Mouse (Mus musculus) hindbrain, postnatal 0 days (tissue): Measurements from ENCODE around the gene H2-Q7. TPM values are rescaled to one million over a fixed set of nuclear protein-coding genes. Genes with fewer than 3 reads are reported as not detected.
"Not testable (repeated sequence)": the region's sequence is repeated elsewhere in the genome, so short reads cannot be mapped to it uniquely, and the experiment has no call there.

Experiments used
- ATAC-seq: fragments of 200-750 bp; cut with Nextera tagmentation; 2 replicates; pipeline ENCODE4 v1.8.0; 2017; ENCODE audit warnings: mild to moderate bottlenecking, moderate TSS enrichment, moderate library complexity
- DNase-seq: peaks from one replicate; pipeline ENCODE4 v3.0.0-alpha.2; 2015; ENCODE audit warnings: low spot score
- H3K27ac ChIP-seq: fragments of 300-500 bp; sonication (generic); 2 replicates; pipeline ENCODE4 v1.5.1; 2014; ENCODE audit warnings: mild to moderate bottlenecking
- H3K27me3 ChIP-seq: fragments of 300-500 bp; sonication (generic); 2 replicates; pipeline ENCODE4 v1.6.1; 2014; ENCODE audit warnings: low read length, mixed read lengths; ENCODE audit not compliant: insufficient read depth
- H3K36me3 ChIP-seq: fragments of 300-500 bp; sonication (generic); 2 replicates; pipeline ENCODE4 v1.6.1; 2014; ENCODE audit warnings: low read length, mixed read lengths; ENCODE audit not compliant: insufficient read depth
- H3K4me1 ChIP-seq: fragments of 300-500 bp; sonication (generic); 2 replicates; pipeline ENCODE4 v1.6.1; 2014; ENCODE audit warnings: antibody characterized with exemption, low read length, mixed read lengths; ENCODE audit not compliant: insufficient read depth
- H3K4me2 ChIP-seq: fragments of 300-500 bp; sonication (generic); 2 replicates; pipeline ENCODE4 v1.6.1; 2014; ENCODE audit warnings: low read depth, mild to moderate bottlenecking, low read length, moderate library complexity, mixed read lengths
- H3K4me3 ChIP-seq: fragments of 300-500 bp; sonication (generic); 2 replicates; pipeline ENCODE4 v1.5.1; 2014; ENCODE audit warnings: low read length
- H3K9ac ChIP-seq: fragments of 300-500 bp; sonication (generic); replicated peaks from 2 replicates; pipeline ENCODE4 v1.6.1; 2014; ENCODE audit warnings: mild to moderate bottlenecking, low read length, moderate library complexity, mixed read lengths
- H3K9me3 ChIP-seq: fragments of 300-500 bp; sonication (generic); 2 replicates; pipeline ENCODE4 v1.6.1; 2016; ENCODE audit warnings: low read length, mixed read lengths
- CTCF ChIP-seq: IDR thresholded peaks from 2 replicates; pipeline ENCODE4 v1.5.1; 2016; ENCODE audit warnings: antibody characterized with exemption, control low read depth, low read depth
- WGBS: fragments of 180-500 bp; shearing (Covaris S2); extraction: QIAGEN DNeasy Blood & Tissue Kit; methylation state at CpG from one replicate; pipeline ENCODE4 v1.1.7; 2014; 5-methylcytosine and 5-hydroxymethylcytosine counted together
- polyA plus RNA-seq: library from polyadenylated mRNA; unstranded; fragments of >200 nt; fragmentation: Nextera tagmentation; extraction: Ambion mirVana; gene quantifications from 2 replicates; pipeline ENCODE4 v1.2.1, GENCODE M21; 2015
- total RNA-seq: library from RNA; depleted of rRNA; stranded (reverse); fragments of >200 nt; gene quantifications from 2 replicates; pipeline ENCODE4 v1.2.3, GENCODE M21; 2014; rRNA removed

H2-Q7 gene
- total RNA-seq: 1.5 and 2.4 TPM in 2 replicates
- 3.7 and 3.9 TPM in 2 replicates for polyA plus RNA-seq

- H3K9ac ChIP-seq, H3K36me3 ChIP-seq, H3K27me3 ChIP-seq, H3K27ac ChIP-seq, H3K9me3 ChIP-seq, H3K4me1 ChIP-seq: not testable (repeated sequence)
- peak within 1 kb of the TSS; percentile 67 for H3K4me2 ChIP-seq
- peak; percentile 96 for ATAC-seq
- 3% methylated on average over 18 of the region's 18 CpGs for WGBS
- H3K4me3 ChIP-seq: peak within 1 kb of the TSS; percentile 45
- peak; percentile 91 for DNase-seq
Observed at GRCm38 (mm10) chr17:35438885-35439284, at the start of gene H2-Q7. Gene H2-Q7 (plus strand): TSS chr17:35439155.

DNA sequence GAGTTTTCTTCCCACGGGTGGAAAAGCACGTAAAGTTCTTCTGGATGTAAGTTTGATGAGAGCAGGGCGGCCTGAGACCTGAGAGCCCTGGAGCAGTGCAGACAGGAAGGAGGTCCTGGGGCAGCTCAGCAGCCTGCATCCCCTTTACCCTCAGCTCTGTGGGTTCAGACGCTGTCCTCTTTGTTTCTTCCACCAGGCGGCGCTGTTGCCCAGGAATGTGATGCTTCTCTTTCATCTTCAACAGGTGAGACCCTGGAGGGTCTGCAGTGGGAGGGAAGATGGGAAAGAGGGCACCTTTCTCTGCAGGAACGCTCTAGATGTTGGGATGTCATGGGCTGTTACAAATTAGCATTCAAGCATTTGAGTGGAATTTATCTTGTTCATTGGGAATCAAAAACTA, 49.2 kb upstream of the H2-Q7 start:
- TF ChIP-seq CTCF: peak; percentile 68
- 5% methylated on average over 7 of the region's 7 CpGs for WGBS

GRCm38 (mm10) chr17:35392671-35393070, 46.3 kb upstream of the H2-Q7 start:
- H3K9me3 ChIP-seq, H3K4me1 ChIP-seq, H3K27ac ChIP-seq, H3K27me3 ChIP-seq, H3K4me3 ChIP-seq, H3K36me3 ChIP-seq, H3K4me2 ChIP-seq, H3K9ac ChIP-seq, DNase-seq, ATAC-seq: not testable (repeated sequence)
- WGBS: 84% methylated on average over 2 of the region's 2 CpGs

More for the DNA sequence above, 49.2 kb upstream of the H2-Q7 start:
- H3K36me3 ChIP-seq, H3K4me2 ChIP-seq, H3K4me3 ChIP-seq, H3K27me3 ChIP-seq, H3K9ac ChIP-seq, H3K9me3 ChIP-seq, H3K4me1 ChIP-seq, ATAC-seq, H3K27ac ChIP-seq: not testable (repeated sequence)
- peak; percentile 51 for DNase-seq

DNA sequence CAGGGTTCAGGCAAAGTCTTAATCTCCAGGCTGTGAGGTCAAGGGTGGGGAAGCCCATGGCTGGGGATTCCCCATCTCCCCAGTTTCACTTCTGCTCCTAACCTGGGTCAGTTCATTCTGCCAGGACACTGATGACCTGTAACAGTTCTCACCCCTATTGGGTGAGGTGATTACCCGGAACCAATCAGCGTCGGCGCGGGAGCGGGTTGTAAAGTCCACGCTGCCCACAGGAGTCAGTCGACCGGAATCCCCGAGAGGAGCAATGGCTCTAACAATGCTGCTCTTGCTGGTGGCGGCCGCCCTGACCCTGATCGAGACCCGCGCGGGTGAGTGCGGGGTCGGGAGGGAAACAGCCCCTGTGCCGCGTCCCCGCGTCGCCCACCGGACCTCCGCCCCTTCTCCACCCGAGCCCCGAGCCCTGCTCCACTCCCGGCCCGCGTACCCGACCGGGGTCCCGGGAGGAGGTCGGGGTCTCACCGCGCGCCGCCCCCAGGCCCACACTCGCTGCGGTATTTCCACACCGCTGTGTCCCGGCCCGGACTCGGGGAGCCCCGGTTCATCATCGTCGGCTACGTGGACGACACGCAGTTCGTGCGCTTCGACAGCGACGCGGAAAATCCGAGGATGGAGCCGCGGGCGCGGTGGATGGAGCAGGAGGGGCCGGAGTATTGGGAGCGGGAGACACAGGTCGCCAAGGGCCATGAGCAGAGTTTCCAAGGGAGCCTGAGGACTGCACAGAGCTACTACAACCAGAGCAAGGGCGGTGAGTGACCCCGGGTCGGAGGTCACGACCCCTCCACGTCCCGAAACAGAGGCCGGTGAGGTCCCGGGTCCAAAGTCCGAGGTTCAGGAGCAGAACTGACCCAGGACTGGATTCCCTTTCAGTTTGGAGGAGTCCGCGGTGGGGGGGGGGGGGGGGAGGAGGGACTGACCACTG, 44.8 kb upstream of the H2-Q7 start:
- Histone ChIP-seq H3K4me3 (peak overlapping the region; percentile 24), H3K4me2 (peak overlapping the region; percentile 38; the same call in 1 of the 2 replicates)
- not testable (repeated sequence) for H3K4me1 ChIP-seq, DNase-seq, H3K27ac ChIP-seq, H3K9ac ChIP-seq, H3K9me3 ChIP-seq, H3K36me3 ChIP-seq, H3K27me3 ChIP-seq
- WGBS: 1% methylated on average over 46 of the region's 75 CpGs
- ATAC-seq: peak; percentile 86

- not testable (repeated sequence) for H3K4me3 ChIP-seq, DNase-seq, H3K9me3 ChIP-seq, H3K9ac ChIP-seq, H3K4me2 ChIP-seq, H3K4me1 ChIP-seq, H3K27me3 ChIP-seq, H3K27ac ChIP-seq, ATAC-seq, H3K36me3 ChIP-seq
- WGBS: 85% methylated on average over 2 of the region's 2 CpGs
Observed at GRCm38 (mm10) chr17:35396956-35397355, 42.0 kb upstream of the H2-Q7 start.

GRCm38 (mm10) chr17:35413057-35413456, 25.9 kb upstream of the H2-Q7 start:
- DNase-seq, ATAC-seq, H3K4me3 ChIP-seq, H3K4me1 ChIP-seq, H3K27ac ChIP-seq, H3K27me3 ChIP-seq, H3K9ac ChIP-seq, H3K36me3 ChIP-seq, H3K9me3 ChIP-seq, H3K4me2 ChIP-seq: not testable (repeated sequence)
- no CpG with 5 or more reads among the region's 1 CpGs for WGBS

GRCm38 (mm10) chr17:35415273-35416129, 23.5 kb upstream of the H2-Q7 start:
- DNase-seq: not testable (repeated sequence)
- 51% methylated on average over 3 of the region's 10 CpGs for WGBS
- peak; percentile 71 for ATAC-seq

More at GRCm38 (mm10) chr17:35415273-35416129, 23.5 kb upstream of the H2-Q7 start:
- H3K4me1 ChIP-seq, H3K9ac ChIP-seq, H3K36me3 ChIP-seq, H3K27me3 ChIP-seq, H3K4me2 ChIP-seq, H3K27ac ChIP-seq, H3K9me3 ChIP-seq, H3K4me3 ChIP-seq: not testable (repeated sequence)
